Mouse (Mus musculus) urinary bladder, postnatal 4 days (tissue): ENCODE measurements around the gene Vamp5.

Experiments used
- DNase-seq, 2 experiments: peaks; one replicate each; pipeline ENCODE4 v3.0.0; 2021 to 2022; ENCODE audit warnings: low spot score in 2 of 2

Vamp5 gene

GRCm38 (mm10) chr6:72389941-72390771 is 9.9 kb upstream of the Vamp5 start, which contains the start of gene Vamp8:
Gene Vamp8, minus strand, starts transcription at chr6:72390703.
- peak; percentile 79 to 83 for DNase-seq

GRCm38 (mm10) chr6:72389471-72389940 is 9.2 kb upstream of the Vamp5 start:
- DNase-seq = peak in 1 of 2 experiments; percentile 39

GRCm38 (mm10) chr6:72388791-72389329 is 8.6 kb upstream of the Vamp5 start:
- DNase-seq = no peak

GRCm38 (mm10) chr6:72388266-72388665 is 8.0 kb upstream of the Vamp5 start:
- DNase-seq = no peak

GRCm38 (mm10) chr6:72387816-72388215 is 7.5 kb upstream of the Vamp5 start:
- DNase-seq = no peak

- no peak for DNase-seq
Measured at GRCm38 (mm10) chr6:72386561-72386960, 6.3 kb upstream of the Vamp5 start.

GRCm38 (mm10) chr6:72385258-72385657 is 5.0 kb upstream of the Vamp5 start:
- no peak for DNase-seq

GRCm38 (mm10) chr6:72383952-72384351 is 3.7 kb upstream of the Vamp5 start:
- no peak for DNase-seq

- no peak for DNase-seq
Measured at GRCm38 (mm10) chr6:72383142-72383820, 3.0 kb upstream of the Vamp5 start.

GRCm38 (mm10) chr6:72382494-72382893 is 2.2 kb upstream of the Vamp5 start:
- no peak for DNase-seq

- no peak for DNase-seq
Measured at GRCm38 (mm10) chr6:72379377-72380130, 714 bp downstream of the Vamp5 start.

GRCm38 (mm10) chr6:72378510-72379234 is 1.6 kb downstream of the Vamp5 start:
- no peak for DNase-seq

GRCm38 (mm10) chr6:72374820-72375563 is 5.3 kb downstream of the Vamp5 start:
- no peak for DNase-seq

GRCm38 (mm10) chr6:72374206-72374605 is 6.1 kb downstream of the Vamp5 start:
- no peak for DNase-seq

- no peak for DNase-seq
Measured at GRCm38 (mm10) chr6:72373184-72373583, 7.1 kb downstream of the Vamp5 start.

GRCm38 (mm10) chr6:72371571-72371970 is 8.7 kb downstream of the Vamp5 start:
- DNase-seq = no peak

GRCm38 (mm10) chr6:72371147-72371546 is 9.1 kb downstream of the Vamp5 start:
- no peak for DNase-seq

GRCm38 (mm10) chr6:72370091-72370490 is 10.2 kb downstream of the Vamp5 start:
- DNase-seq = no peak

GRCm38 (mm10) chr6:72369557-72369956 is 10.7 kb downstream of the Vamp5 start:
- DNase-seq = no peak

- no peak for DNase-seq
Measured at GRCm38 (mm10) chr6:72367460-72367974, 12.8 kb downstream of the Vamp5 start.
